Mouse (Mus musculus) CH12.LX (cell line): ENCODE measurements at regions not wholly inside any gene's neighbourhood (a gene's known extent, or its start where the extent isn't known, plus 50 kb on each side); places are given as distances from the start of the nearest gene placed in this dataset.

Experiments used
- CHD2 ChIP-seq: IDR thresholded peaks from 2 replicates; pipeline ENCODE4 v1.6.1; 2011; ENCODE audit warnings: low read length, improper control_type of control experiment
- POLR2A ChIP-seq: IDR thresholded peaks from 2 replicates; pipeline ENCODE4 v1.6.1; 2011; ENCODE audit warnings: low read depth, mild to moderate bottlenecking, improper control_type of control experiment, low read length

- no peak for TF ChIP-seq CHD2
- TF ChIP-seq POLR2A: no peak
Measured at GRCm38 (mm10) chr4:106186684-106187083, 129.3 kb upstream of the Usp24 start.
